Mouse (Mus musculus): Measurements from ENCODE around the gene Acot7.

Gene Acot7

DNA sequence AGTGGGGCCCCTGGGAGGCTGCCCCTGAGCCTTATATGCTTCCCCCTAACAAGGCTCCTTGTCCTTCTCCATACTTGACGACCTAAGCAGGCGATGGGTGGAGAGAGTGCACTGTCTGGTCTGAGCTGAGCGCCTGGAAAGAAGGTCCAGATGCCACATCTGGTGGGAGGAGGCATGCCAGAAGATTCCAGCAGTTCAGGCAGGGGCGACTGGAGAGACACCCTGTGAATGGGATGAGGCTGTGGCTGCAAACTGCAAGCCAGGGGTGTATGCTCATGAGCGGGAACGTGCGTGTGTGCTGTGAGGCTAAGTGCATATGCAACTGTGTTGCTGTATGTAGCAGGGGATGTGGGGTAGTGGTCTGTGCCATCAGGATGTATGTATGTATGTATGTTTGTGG lies 94.1 kb downstream of the Acot7 start:
- no peak for DNase-seq (ENCODE audit: low spot score in 2 of 2)

DNA sequence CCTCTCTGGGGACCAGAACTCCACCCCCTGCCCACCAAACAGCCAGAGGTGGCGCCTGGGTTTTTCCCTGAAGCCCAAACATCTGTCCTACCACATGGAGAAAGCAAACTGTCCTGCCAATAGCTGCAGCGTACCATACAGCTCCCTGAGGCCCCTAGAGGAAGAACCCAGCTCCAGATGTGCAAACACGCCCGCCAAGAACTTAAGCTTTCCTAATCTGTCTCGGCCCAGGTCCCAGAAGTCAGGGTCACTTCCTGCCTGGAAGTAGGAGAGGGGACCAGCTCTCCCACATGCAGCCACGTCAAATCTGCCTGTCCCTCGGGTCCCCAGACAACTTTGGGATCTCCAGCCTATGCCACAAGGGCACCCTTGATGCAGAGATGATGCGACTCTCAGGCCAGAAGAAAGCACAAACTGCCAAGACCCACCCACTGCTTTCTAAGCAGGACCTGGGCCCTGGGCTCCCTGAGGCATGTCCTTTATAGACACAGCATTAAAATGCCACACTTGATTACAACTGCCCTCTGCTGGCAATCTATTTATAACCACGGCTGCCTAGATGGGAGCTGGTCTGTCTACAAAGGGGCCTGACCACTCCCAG lies 94.6 kb downstream of the Acot7 start:
- no peak for DNase-seq (ENCODE audit: low spot score in 2 of 2)

DNA sequence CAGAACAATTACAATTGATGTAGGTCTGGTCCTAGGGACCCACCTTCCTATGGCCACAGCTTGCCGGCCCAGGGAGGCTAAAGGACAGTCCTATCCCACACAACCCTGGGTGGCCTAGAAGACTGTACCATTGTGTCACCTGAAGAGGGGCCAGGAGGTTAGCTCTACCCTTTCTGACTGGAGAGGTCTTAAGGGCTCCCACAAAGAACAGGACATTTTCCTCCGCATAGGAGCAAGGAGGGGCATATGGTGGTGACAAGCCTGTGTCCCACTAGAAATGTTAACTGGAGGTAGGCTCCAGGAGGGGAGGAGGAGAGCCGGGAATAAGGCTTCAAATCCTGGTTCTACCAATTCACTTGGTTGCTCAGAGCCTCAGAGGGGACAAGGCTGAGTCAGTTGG lies 95.3 kb downstream of the Acot7 start:
- no peak for DNase-seq (ENCODE audit: low spot score in 2 of 2)

DNA sequence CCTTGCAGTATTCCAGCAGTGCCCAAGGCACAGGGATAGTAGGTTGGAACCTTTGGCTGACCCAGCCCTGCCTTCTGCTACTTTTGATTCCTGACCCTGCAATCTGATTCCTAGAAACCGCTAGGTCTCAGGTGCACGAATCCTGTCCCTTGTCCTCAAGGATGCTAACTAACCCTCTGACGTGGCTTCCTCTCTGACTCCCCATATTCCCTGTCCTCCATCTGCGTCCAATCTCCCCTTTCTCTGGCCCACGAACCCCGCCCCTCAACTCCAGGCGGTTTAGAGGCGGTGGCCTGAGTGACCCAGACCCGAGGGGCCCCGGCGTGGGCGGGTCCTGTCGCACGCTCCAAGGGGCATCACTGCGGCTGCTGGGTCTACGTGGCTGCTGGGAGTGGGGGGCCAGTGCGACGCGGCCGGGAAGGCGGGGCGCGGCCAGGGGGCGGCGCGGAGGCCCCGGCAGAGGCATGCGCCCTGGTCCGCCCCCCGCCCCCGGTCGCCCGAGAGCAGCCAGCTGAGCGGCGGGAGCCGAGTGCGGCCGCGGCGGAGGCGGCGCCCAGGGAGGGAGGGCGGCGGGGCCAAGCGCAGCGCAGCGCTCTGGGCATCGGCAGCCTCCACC lies 95.8 kb downstream of the Acot7 start, which contains the start of gene Gpr153:
Gene Gpr153, plus strand, starts transcription at position 612 of the 616 bp plus-strand sequence.
- DNase-seq (ENCODE audit: low spot score in 2 of 2) = no peak

DNA sequence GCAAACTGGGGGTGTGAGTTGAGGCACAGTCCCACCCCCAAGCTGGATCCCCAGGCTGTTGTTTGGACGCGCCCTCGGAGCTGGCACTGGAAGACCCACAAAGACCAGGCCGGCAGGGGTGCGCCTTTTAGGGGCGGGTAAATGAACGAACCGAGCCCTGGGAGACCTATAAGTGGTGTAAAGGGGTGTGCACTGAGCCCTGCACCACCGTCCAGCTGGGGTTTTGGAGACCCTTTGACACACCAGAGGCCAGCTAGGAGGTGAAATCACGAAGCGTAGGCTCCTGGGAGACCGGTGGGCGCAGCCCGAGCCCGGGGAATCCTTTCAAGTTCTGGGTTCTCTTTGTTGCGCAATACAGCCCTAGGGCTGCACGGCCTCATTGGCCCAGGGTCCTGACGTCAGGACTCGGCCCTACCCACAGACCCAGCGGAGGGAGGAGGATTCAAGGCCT lies 96.8 kb downstream of the Acot7 start:
- DNase-seq (ENCODE audit: low spot score in 2 of 2) = no peak

DNA sequence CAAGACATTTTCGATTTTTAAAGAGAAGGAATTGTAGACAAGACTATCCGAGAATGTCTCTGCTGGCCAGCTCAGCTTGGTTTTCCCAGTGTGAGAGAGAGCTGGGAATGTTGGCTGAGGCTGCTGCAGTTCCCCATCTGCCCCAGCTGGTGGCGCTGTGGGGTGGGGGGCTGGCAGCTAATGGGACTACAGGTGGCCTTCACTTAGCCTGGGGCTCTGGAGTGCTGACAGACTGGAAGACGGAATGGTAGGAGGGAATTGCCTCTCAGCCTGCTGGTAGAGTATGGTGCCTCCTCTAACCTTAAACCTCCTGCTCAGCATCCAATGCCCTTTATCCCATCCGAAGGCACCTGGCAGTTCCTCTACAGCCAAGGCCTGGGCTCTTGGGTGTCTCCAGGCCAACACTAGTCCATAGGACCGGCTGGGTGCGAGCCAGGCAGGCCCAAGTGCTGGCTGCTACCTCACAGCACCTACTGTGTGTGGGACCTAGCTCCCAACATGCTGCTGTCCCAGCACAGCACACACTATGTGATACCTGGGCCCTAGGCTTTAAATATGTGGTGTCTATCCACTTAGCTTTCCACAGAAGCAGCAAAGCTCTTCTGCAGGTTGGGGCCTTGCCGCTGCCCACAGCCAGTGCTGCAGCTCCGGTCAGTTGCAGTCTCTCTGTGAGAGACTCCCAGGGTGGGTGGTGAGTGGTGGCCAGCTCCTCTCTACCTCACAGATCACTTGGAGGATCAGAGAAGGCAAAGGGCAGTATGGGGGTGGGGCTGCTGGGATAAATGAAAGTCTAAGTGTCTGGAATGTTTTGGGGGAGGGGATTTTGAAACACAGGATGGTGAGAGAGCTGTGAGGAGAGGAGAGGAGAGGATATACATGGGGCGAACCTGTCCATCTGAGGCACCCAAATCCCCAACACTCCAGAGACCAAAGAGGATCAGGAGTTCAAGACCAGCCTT lies 98.7 kb downstream of the Acot7 start:
- DNase-seq (ENCODE audit: low spot score in 2 of 2) = no peak

DNA sequence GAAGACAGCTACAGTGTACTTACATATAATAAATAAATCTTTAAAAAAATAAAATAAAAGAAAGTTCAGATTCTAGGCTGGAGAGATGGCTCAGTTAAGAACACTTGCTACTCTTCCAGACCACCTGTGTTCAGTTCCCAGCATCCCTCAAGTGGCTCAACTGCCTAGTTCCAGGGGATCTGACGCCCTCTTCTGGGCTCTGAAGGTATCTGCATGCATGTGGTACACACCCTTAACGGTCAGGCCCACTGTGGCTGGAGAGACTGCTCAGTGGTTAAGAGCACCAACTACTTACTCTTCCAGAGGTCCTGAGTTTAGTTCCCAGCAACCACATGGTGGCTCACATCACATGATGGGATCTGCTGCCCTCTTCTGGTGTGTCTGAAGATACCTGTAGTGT lies 100.0 kb downstream of the Acot7 start:
- no peak for DNase-seq (ENCODE audit: low spot score in 2 of 2)

DNA sequence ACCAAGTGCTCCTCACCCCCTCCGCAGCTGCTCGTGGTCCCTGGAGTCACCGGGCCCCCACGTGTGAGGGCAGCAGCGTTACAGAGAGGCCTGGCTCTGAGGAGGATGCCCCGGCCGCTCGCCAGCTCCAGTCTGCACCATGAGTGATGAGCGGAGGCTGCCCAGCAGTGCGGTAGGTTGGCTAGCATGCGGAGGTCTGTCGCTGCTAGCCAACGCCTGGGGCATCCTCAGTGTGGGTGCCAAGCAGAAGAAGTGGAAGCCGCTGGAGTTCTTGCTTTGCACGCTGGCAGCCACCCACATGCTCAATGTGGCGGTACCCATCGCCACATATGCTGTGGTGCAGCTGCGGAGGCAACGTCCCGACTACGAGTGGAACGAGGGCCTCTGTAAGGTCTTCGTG lies 101.1 kb downstream of the Acot7 start:
- DNase-seq (ENCODE audit: low spot score in 2 of 2) = no peak

DNA sequence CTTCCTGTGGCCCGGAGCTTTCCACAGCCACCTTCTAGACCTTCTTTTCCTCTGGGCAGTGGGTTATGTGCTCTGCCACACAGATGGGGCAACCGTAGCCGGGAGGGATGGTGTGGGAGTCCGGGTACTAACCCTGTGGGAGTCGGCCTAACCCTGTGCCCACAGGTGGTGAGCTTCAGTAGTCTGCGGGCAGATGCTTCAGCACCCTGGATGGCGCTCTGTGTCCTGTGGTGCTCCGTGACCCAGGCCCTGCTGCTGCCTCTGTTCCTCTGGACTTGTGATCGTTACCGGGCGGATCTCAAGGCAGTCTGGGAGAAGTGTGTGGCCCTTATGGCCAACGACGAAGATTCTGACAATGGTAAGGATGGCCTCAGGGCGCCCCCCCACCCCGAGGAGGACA lies 103.7 kb downstream of the Acot7 start:
- DNase-seq (ENCODE audit: low spot score in 2 of 2) = no peak

DNA sequence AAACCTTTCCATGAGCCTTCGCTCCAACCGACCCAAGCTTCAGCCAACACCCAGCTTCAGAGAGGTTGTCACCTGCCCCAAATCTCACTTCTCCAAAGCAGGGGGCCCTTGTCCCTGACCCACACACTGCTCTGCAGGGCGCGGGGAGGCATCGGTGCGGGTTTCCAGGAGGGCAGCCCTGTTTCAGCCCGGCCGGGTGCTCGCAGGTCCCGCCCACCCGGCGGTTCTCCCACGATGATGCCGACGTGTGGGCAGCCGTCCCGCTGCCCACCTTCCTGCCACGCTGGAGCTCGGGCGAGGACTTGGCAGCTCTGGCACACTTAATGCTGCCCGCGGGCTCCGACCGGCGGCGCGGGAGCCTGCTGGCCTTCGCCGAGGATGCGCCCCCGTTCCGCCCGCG lies 104.8 kb downstream of the Acot7 start:
- DNase-seq (ENCODE audit: low spot score in 2 of 2) = no peak

DNA sequence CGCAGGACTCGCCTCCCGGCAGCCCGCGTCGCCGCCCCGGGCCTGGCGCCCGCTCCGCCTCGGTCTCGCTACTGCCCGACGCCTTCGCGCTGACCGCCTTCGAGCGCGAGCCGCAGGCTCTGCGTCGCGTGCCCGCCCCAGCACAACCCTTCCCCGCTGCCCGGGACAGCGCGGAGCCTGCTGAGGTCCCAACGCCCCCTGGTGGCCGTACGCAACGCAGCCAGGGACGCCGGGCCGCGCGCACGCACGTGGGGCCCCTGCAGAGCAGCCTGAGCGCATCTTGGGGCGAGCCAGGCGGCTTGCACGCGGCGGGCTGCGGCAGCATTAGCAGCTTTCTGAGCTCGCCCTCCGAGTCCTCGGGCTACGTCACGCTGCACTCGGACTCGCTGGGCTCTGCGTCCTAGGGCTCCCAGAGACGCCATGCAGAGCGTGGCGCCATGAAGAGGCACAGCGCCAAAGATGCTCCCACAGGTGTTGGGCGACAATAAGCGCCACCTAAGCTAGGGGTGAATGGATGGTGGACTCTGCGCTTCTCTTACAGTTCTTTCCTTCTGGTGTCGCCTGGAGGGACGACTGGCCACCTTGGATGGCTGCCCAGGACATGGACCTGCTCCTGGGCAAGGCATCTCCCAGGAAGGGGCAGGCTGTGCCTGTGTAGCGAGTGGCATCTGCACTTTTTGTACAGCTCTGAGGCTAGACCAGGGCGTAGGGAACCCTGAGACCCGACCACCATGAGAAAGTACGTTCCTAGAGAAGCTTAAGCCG lies 105.4 kb downstream of the Acot7 start:
- DNase-seq (ENCODE audit: low spot score in 2 of 2) = peak; percentile 73 to 87

DNA sequence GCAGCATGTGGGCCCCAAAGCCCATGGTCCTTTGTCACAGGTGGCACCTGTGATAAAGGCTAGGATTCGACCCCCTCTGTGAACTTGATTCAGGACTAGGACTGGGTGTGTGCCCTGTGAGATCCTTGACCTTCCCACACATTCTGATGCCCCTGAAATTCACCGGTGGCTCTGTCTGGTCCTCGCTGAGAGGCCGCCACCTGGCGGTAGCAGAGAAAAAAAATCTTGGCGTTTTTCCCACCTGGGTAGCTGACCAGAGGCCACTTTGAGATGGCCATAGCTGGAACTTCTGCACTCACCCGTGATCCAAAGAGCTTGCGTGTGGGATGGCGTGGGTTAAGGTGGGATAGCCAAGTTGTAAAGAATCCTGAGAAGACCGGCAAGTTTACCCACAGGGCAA lies 107.6 kb downstream of the Acot7 start:
- DNase-seq (ENCODE audit: low spot score in 2 of 2) = peak in 1 of 2 experiments; percentile 37

DNA sequence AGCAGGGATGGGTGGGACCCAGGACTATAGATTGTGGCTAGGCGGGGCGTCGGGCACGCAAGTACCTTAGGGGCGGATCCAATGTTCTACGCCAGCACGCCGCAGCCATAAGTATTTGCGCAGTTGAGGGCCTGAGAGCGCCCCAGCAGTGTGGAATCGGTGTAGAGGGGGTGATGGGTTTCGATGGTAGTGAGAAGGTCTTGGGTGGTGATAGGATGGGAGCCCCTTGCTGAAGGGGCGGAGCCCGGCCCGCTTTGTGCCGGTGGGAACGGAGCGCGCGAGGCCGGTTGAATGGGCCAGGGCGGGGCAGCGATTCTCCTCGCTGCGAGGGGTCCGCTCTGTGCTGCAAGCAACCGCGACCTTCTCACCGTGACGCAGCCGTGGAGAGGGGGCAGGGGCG lies 108.2 kb downstream of the Acot7 start:
- no peak for DNase-seq (ENCODE audit: low spot score in 2 of 2)

DNA sequence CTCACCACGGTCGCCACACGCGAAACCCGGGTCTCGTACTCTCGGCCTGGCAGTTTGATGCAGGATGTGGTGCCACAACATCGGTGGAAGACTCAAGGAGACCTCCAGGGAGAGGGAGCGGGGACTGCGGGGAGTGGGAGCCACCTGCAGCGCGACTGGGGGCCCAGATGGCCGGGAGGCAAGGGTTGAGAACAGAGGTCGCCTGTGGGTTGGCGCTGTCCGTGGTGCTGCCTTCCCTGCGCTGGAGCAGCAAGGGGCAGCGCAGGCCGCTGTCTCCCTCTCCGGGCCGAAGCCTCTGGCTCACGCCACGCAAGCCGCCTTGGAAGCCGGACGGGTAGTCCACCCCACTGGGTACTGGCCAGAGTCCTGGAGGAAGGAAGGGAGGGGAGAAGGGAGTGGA lies 109.0 kb downstream of the Acot7 start:
- peak; percentile 25 to 69 for DNase-seq (ENCODE audit: low spot score in 2 of 2)

DNA sequence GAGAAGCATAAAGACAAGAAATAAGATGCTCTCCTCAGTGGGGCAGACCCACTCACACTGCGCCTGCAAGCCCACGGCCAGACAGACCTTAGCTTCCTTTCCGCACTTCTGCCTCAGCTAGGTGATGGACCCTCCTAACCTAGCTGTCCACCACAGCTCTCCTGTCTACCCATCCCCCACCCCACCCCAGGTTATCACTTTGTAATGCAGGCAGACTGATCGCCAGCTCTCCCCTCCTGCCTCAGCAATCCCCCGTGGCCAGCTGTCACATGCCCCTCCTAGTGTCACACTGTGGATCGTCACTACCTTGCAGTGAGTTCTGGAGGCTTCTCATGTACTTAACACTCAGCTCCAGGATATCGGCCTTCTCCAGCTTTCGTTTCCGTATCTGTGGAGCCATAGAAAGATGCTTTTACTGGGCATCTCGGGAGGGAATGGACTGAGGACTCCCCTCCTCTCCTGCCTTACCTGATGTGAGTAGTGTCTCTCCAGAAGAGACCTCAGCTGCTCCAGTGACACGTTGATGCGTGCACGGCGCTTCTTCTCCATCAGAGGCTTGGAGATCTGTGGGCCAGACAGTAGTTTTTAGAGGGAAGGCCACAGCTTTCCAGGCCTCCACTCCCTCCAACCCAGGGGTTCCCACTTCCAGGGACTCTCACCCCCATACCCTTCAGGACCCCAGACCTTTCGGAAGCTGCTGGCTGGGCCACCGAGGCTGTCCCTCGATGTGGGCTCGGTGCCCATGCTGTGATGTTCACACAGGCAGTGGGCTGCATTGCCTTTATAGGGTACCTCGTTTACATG lies 109.6 kb downstream of the Acot7 start:
- no peak for DNase-seq (ENCODE audit: low spot score in 2 of 2)

DNA sequence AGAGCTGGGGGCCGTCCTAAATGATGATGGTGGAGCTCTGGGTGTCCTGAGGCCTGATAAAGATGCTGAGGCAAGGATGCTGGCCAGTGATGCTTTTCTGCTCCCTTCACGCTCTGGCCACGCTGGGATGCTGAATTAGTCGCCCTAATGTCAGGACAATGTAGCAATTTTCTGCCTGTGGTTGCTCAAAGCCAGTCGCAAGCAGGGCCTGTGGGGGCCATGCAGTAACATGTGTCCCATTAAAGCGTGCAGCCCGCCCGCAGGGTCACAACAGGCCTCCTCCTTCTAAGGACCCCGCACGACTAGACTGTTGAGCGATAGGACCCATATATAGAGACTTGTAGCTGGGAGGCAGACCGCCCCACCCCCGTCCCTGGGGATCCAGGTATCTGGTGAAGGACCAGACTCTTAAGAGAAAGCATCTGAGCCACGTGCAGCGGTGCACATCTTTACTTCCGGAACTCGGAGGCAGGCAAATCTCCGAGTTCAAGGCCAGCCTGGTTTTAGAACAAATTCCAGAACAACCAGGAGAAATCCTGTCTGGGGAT lies 110.5 kb downstream of the Acot7 start:
- no peak for DNase-seq (ENCODE audit: low spot score in 2 of 2)

DNA sequence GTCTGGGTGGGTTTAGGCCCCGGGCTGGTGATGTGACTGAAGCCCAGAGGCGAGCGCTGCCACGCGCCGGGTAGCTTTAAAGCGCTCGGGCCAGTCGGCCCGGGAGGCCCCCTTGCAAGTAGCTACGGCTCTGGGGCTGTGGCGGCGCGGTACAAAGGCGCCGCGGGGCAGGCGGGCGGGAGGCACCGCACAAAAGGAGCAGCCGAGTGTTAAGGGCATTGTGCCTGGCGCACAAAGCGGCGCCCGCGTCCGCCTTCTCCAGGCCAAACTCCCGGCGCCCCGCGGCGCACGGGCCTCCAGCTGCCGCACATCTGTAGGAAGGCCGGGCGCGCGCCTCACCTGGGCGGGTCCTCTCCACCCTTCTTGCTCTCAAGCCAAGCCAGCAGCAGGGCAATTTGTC lies 112.5 kb downstream of the Acot7 start:
- DNase-seq (ENCODE audit: low spot score in 2 of 2) = no peak

DNA sequence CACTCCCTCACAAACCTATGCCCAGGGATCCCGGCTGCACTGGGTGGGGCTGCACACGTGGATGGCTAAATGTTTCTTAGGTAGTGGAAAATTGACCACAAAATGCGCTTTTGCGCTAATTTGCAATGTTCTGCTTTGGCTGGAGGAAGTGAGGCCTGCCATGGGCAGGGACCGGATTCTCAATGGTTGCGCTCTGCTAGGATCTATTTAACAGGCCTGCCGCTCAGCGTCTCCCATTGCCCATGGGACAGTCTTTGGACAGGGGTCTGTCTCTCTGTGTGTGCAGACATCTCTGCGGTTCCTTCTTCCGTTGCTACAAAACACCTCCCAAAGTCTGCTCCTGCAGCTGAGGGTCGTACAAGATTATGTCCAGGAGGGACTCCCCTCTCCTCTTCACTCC lies 113.1 kb downstream of the Acot7 start:
- no peak for DNase-seq (ENCODE audit: low spot score in 2 of 2)

DNA sequence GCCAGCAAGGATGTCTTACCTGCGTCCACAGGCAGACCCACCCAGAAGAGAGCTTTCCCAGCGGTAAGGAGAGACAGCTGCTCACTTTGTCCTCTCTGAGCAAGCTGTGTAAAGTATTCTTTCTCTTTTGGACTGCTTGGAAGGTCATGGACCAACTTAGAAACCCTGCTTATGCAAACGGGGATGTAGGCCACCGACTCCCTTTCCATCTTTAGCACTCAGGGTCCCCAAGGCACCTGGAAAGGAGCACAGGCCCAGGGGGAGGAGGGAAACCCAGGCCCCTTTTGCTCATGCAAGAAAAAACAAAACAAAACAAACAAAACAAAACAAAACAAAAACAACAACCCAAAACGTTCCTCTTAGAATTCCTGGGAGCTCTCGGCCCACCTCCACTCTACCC lies 113.6 kb downstream of the Acot7 start, which contains the start of gene Hes3:
Gene Hes3, minus strand, starts transcription at position 101 of the 400 bp plus-strand sequence.
- DNase-seq (ENCODE audit: low spot score in 2 of 2) = no peak

DNA sequence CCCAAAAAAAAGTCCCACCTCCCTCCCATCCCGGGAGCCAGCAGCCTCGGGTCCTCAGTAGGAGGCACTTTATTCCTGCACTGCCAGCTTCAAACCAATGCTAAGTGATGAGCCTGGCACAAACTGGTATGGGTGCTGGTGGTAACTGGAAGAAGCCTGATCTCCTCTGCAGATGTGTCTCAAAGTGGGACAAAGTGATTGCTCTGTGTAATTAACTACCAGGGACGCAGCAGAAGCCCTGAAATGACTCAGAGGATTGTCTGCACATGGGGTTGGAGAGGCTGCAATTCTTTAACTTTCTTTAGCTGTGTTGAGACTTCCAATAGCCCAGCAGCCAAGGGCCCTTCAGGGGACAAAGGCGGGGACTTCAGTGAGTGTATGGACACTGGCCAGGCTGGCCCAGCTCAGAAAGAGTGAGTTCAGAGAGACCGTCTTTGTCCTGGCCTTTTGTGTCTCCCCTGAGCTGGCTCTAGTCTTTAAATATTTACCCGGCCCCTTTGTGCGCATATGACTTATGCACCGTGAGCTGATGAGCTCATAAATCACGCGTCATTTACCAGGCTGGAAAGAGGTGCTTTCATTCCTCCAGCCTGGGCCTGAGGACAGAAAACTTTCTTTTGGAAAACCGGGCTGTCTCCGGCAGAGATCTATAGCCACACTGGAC lies 114.3 kb downstream of the Acot7 start:
- no peak for DNase-seq (ENCODE audit: low spot score in 2 of 2)
